Mouse (Mus musculus): Measurements from ENCODE around the gene Rsph9.

Gene Rsph9

GRCm38 (mm10) chr17:46132058-46132718 is 11.8 kb downstream of the Rsph9 start:
- Histone ChIP-seq H3K4me3 (replicated peaks; ENCODE audit: low read length) (no peak overlapping the region), H3K36me3 (ENCODE audit: insufficient read depth, low read length) (peaks cover 34% of the 10 kb centered on the region), H3K9me3 (ENCODE audit: low read length) (no peaks in the 10 kb centered on the region), H3K4me1 (replicated peaks; ENCODE audit: low read depth, low read length) (peaks cover 44% of the 10 kb centered on the region), H3K27me3 (ENCODE audit: insufficient read depth, low read length) (no peaks in the 10 kb centered on the region)
- TF ChIP-seq CTCF (conservative IDR thresholded peaks at IDR 0.05; ENCODE audit: low read length) (peak; percentile 85), POU5F1 (IDR thresholded peaks at IDR 0.05; ENCODE audit: borderline replicate concordance, low read length) (no peak)

- Histone ChIP-seq H3K9me3 (ENCODE audit: low read length) (no peaks in the 10 kb centered on the region), H3K27me3 (ENCODE audit: insufficient read depth, low read length) (no peaks in the 10 kb centered on the region), H3K36me3 (ENCODE audit: insufficient read depth, low read length) (peaks cover 56% of the 10 kb centered on the region), H3K4me3 (replicated peaks; ENCODE audit: low read length) (no peak overlapping the region), H3K4me1 (replicated peaks; ENCODE audit: low read depth, low read length) (peaks cover 52% of the 10 kb centered on the region)
- TF ChIP-seq CTCF (conservative IDR thresholded peaks at IDR 0.05; ENCODE audit: low read length) = no peak
- no peak for TF ChIP-seq NANOG (IDR thresholded peaks at IDR 0.05; ENCODE audit: borderline replicate concordance, low read length)
- no peak for TF ChIP-seq POU5F1 (IDR thresholded peaks at IDR 0.05; ENCODE audit: borderline replicate concordance, low read length)
Measured at GRCm38 (mm10) chr17:46129741-46130498, 14.1 kb downstream of the Rsph9 start.

GRCm38 (mm10) chr17:46127814-46128493 is 16.1 kb downstream of the Rsph9 start:
- Histone ChIP-seq H3K9me3 (ENCODE audit: low read length) (no peaks in the 10 kb centered on the region), H3K27me3 (ENCODE audit: insufficient read depth, low read length) (no peaks in the 10 kb centered on the region), H3K4me1 (replicated peaks; ENCODE audit: low read depth, low read length) (peaks cover 50% of the 10 kb centered on the region), H3K36me3 (ENCODE audit: insufficient read depth, low read length) (peaks cover 76% of the 10 kb centered on the region), H3K4me3 (replicated peaks; ENCODE audit: low read length) (no peak overlapping the region)
- TF ChIP-seq NANOG (IDR thresholded peaks at IDR 0.05; ENCODE audit: borderline replicate concordance, low read length) = no peak
- no peak for TF ChIP-seq CTCF (conservative IDR thresholded peaks at IDR 0.05; ENCODE audit: low read length)
- no peak for TF ChIP-seq POU5F1 (IDR thresholded peaks at IDR 0.05; ENCODE audit: borderline replicate concordance, low read length)

GRCm38 (mm10) chr17:46126608-46127007 is 17.4 kb downstream of the Rsph9 start:
- Histone ChIP-seq H3K36me3 (ENCODE audit: insufficient read depth, low read length) (peaks cover 89% of the 10 kb centered on the region), H3K4me3 (replicated peaks; ENCODE audit: low read length) (no peak overlapping the region), H3K4me1 (replicated peaks; ENCODE audit: low read depth, low read length) (peaks cover 40% of the 10 kb centered on the region), H3K9me3 (ENCODE audit: low read length) (no peaks in the 10 kb centered on the region), H3K27me3 (ENCODE audit: insufficient read depth, low read length) (no peaks in the 10 kb centered on the region)
- no peak for TF ChIP-seq CTCF (conservative IDR thresholded peaks at IDR 0.05; ENCODE audit: low read length)
- no peak for TF ChIP-seq NANOG (IDR thresholded peaks at IDR 0.05; ENCODE audit: borderline replicate concordance, low read length)
- no peak for TF ChIP-seq POU5F1 (IDR thresholded peaks at IDR 0.05; ENCODE audit: borderline replicate concordance, low read length)

- Histone ChIP-seq H3K9me3 (ENCODE audit: low read length) (no peaks in the 10 kb centered on the region), H3K36me3 (ENCODE audit: insufficient read depth, low read length) (peaks cover 92% of the 10 kb centered on the region), H3K27me3 (ENCODE audit: insufficient read depth, low read length) (no peaks in the 10 kb centered on the region), H3K4me1 (replicated peaks; ENCODE audit: low read depth, low read length) (peaks cover 31% of the 10 kb centered on the region), H3K4me3 (replicated peaks; ENCODE audit: low read length) (no peak overlapping the region)
- TF ChIP-seq POU5F1 (IDR thresholded peaks at IDR 0.05; ENCODE audit: borderline replicate concordance, low read length) (no peak), NANOG (IDR thresholded peaks at IDR 0.05; ENCODE audit: borderline replicate concordance, low read length) (no peak), CTCF (conservative IDR thresholded peaks at IDR 0.05; ENCODE audit: low read length) (no peak)
Measured at GRCm38 (mm10) chr17:46123953-46124700, 19.9 kb downstream of the Rsph9 start.

GRCm38 (mm10) chr17:46123285-46123684 is 20.7 kb downstream of the Rsph9 start:
- H3K27me3 ChIP-seq (ENCODE audit: insufficient read depth, low read length) = no peaks in the 10 kb centered on the region
- H3K9me3 ChIP-seq (ENCODE audit: low read length) = no peaks in the 10 kb centered on the region
- H3K4me1 ChIP-seq (replicated peaks; ENCODE audit: low read depth, low read length) = peaks cover 23% of the 10 kb centered on the region
- no peak overlapping the region for H3K4me3 ChIP-seq (replicated peaks; ENCODE audit: low read length)
- TF ChIP-seq NANOG (IDR thresholded peaks at IDR 0.05; ENCODE audit: borderline replicate concordance, low read length) = no peak
- TF ChIP-seq CTCF (conservative IDR thresholded peaks at IDR 0.05; ENCODE audit: low read length) = no peak
- no peak for TF ChIP-seq POU5F1 (IDR thresholded peaks at IDR 0.05; ENCODE audit: borderline replicate concordance, low read length)
- peaks cover 92% of the 10 kb centered on the region for H3K36me3 ChIP-seq (ENCODE audit: insufficient read depth, low read length)

GRCm38 (mm10) chr17:46122791-46123190 is 21.2 kb downstream of the Rsph9 start:
- TF ChIP-seq POU5F1 (IDR thresholded peaks at IDR 0.05; ENCODE audit: borderline replicate concordance, low read length) (no peak), CTCF (conservative IDR thresholded peaks at IDR 0.05; ENCODE audit: low read length) (no peak), NANOG (IDR thresholded peaks at IDR 0.05; ENCODE audit: borderline replicate concordance, low read length) (no peak)
- H3K27me3 ChIP-seq (ENCODE audit: insufficient read depth, low read length) = no peaks in the 10 kb centered on the region
- peaks cover 18% of the 10 kb centered on the region for H3K4me1 ChIP-seq (replicated peaks; ENCODE audit: low read depth, low read length)
- H3K36me3 ChIP-seq (ENCODE audit: insufficient read depth, low read length) = peaks cover 92% of the 10 kb centered on the region
- peaks cover 3% of the 10 kb centered on the region for H3K9me3 ChIP-seq (ENCODE audit: low read length)
- no peak overlapping the region for H3K4me3 ChIP-seq (replicated peaks; ENCODE audit: low read length)

GRCm38 (mm10) chr17:46119641-46120040 is 24.4 kb downstream of the Rsph9 start:
- H3K9me3 ChIP-seq (ENCODE audit: low read length) = peaks cover 14% of the 10 kb centered on the region
- no peak overlapping the region for H3K4me3 ChIP-seq (replicated peaks; ENCODE audit: low read length)
- TF ChIP-seq POU5F1 (IDR thresholded peaks at IDR 0.05; ENCODE audit: borderline replicate concordance, low read length) = no peak
- H3K4me1 ChIP-seq (replicated peaks; ENCODE audit: low read depth, low read length) = peaks cover 8% of the 10 kb centered on the region
- H3K27me3 ChIP-seq (ENCODE audit: insufficient read depth, low read length) = no peaks in the 10 kb centered on the region
- H3K36me3 ChIP-seq (ENCODE audit: insufficient read depth, low read length) = peaks cover 92% of the 10 kb centered on the region

Measured in E14TG2a.4 (cell line).